Mouse (Mus musculus) adrenal gland, postnatal 10 days (tissue): Measurements from ENCODE around the gene Zw10. TPM values are rescaled to one million over a fixed set of nuclear protein-coding genes. Genes with fewer than 3 reads are reported as not detected.

ENCODE experiments used
- total RNA-seq, 2 experiments: library from RNA; stranded (reverse); gene quantifications; 2 replicates each; pipeline ENCODE4 v1.2.3; 2021

The Zw10 gene
- total RNA-seq, 2 experiments from 2014 or later = 14.1 to 17.0 TPM

Other genes starting within 250 kb of the Zw10 start
- gene Zbtb16, start 219.4 kb upstream of the Zw10 start, total RNA-seq = 10 to 100 TPM; 28.0 to 83.4 TPM
- gene Htr3a, start 144.5 kb upstream of the Zw10 start, total RNA-seq = 1 to 10 TPM; 3.7 to 5.8 TPM
- 1 to 10 TPM; 2.0 to 4.5 TPM for gene Htr3b, start 90.6 kb upstream of the Zw10 start, total RNA-seq
- gene Usp28, start 70.2 kb upstream of the Zw10 start, total RNA-seq = 10 to 100 TPM; 18.1 to 27.1 TPM
- 1 to 10 TPM in 1 of 2 experiments, under 1 TPM in 1; 0.48 to 1.4 TPM for gene Tmprss5, start 25.6 kb downstream of the Zw10 start, total RNA-seq
- not detected for gene Gm4894, start 194.9 kb downstream of the Zw10 start, total RNA-seq